Mouse (Mus musculus): Measurements from ENCODE around the gene Csnk1d. TPM values are rescaled to one million over a fixed set of nuclear protein-coding genes. Genes with fewer than 3 reads are reported as not detected.

Gene Csnk1d
- polyA plus RNA-seq (2015; fragmentation: Nextera tagmentation; extraction: Ambion mirVana), result 102 and 106 TPM in 2 replicates

GRCm38 (mm10) chr11:120990951-120991526 lies at the start of gene Csnk1d:
TSS of gene Csnk1d (minus strand) at chr11:120991330.
- H3K27me3 ChIP-seq (ENCODE audit: insufficient read depth, low read length), result no peaks in the 10 kb centered on the region
- H3K4me3 ChIP-seq (replicated peaks; ENCODE audit: low read depth, low read length), result peak within 1 kb of the TSS; percentile 97
- peak within 1 kb of the TSS; percentile 68 for H3K4me2 ChIP-seq (ENCODE audit: low read length)
- ATAC-seq (replicated peaks; ENCODE audit: low FRiP score, low read depth) (peak; percentile 87), DNase-seq (ENCODE audit: low spot score) (peak; percentile 98)
- H3K27ac ChIP-seq, result peak within 1 kb of the TSS; percentile 96
- H3K4me1 ChIP-seq (replicated peaks; ENCODE audit: insufficient read depth, low read length), result peaks cover 20% of the 10 kb centered on the region
- peak within 1 kb of the TSS; percentile 99 for H3K9ac ChIP-seq (ENCODE audit: low read depth, low read length)
- WGBS, result 0% methylated on average over 57 of the region's 59 CpGs
- 0 out of 2 replicates have a peak, but pooled peaks cover 5% of the 10 kb centered on the region for H3K36me3 ChIP-seq (ENCODE audit: insufficient read depth, low read length)
- no peaks in the 10 kb centered on the region for H3K9me3 ChIP-seq (replicated peaks; ENCODE audit: low read length)
- 0 out of 2 replicates have a peak, but pooled peaks have one; percentile 20 for TF ChIP-seq CTCF (IDR thresholded peaks at IDR 0.05; ENCODE audit: low read depth)

- Histone ChIP-seq H3K4me3 (replicated peaks; ENCODE audit: low read depth, low read length) (no peak within 1 kb of the TSS), H3K27ac (no peak within 1 kb of the TSS), H3K36me3 (ENCODE audit: insufficient read depth, low read length) (no peaks in the 10 kb centered on the region), H3K9ac (ENCODE audit: low read depth, low read length) (no peak within 1 kb of the TSS), H3K4me2 (ENCODE audit: low read length) (no peak within 1 kb of the TSS), H3K4me1 (replicated peaks; ENCODE audit: insufficient read depth, low read length) (no peaks in the 10 kb centered on the region), H3K9me3 (replicated peaks; ENCODE audit: low read length) (no peaks in the 10 kb centered on the region), H3K27me3 (ENCODE audit: insufficient read depth, low read length) (no peaks in the 10 kb centered on the region)
- DNase-seq (ENCODE audit: low spot score) (no peak), ATAC-seq (replicated peaks; ENCODE audit: low FRiP score, low read depth) (no peak)
- no peak for TF ChIP-seq CTCF (IDR thresholded peaks at IDR 0.05; ENCODE audit: low read depth)
- 68% methylated on average over 5 of the region's 5 CpGs for WGBS
These were observed 48.2 kb upstream of the Csnk1d start, which contains the start of gene Cd7 for GRCm38 (mm10) chr11:121039302-121039701. TSS of gene Cd7 (minus strand) at chr11:121039418.

- 89% methylated on average over 11 of the region's 11 CpGs for WGBS
- Histone ChIP-seq H3K36me3 (ENCODE audit: insufficient read depth, low read length) (no peaks in the 10 kb centered on the region), H3K4me3 (replicated peaks; ENCODE audit: low read depth, low read length) (no peak overlapping the region), H3K9ac (ENCODE audit: low read depth, low read length) (no peak overlapping the region), H3K4me1 (replicated peaks; ENCODE audit: insufficient read depth, low read length) (no peaks in the 10 kb centered on the region), H3K9me3 (replicated peaks; ENCODE audit: low read length) (no peaks in the 10 kb centered on the region), H3K27ac (no peak overlapping the region), H3K4me2 (ENCODE audit: low read length) (no peak overlapping the region), H3K27me3 (ENCODE audit: insufficient read depth, low read length) (no peaks in the 10 kb centered on the region)
- no peak for TF ChIP-seq CTCF (IDR thresholded peaks at IDR 0.05; ENCODE audit: low read depth)
- no peak for ATAC-seq (replicated peaks; ENCODE audit: low FRiP score, low read depth)
- no peak for DNase-seq (ENCODE audit: low spot score)
These were observed 47.5 kb upstream of the Csnk1d start for GRCm38 (mm10) chr11:121038366-121039240.

GRCm38 (mm10) chr11:121033118-121033517 lies 42.0 kb upstream of the Csnk1d start:
- no peaks in the 10 kb centered on the region for H3K9me3 ChIP-seq (replicated peaks; ENCODE audit: low read length)
- no peak overlapping the region for H3K4me3 ChIP-seq (replicated peaks; ENCODE audit: low read depth, low read length)
- TF ChIP-seq CTCF (IDR thresholded peaks at IDR 0.05; ENCODE audit: low read depth), result no peak
- H3K9ac ChIP-seq (ENCODE audit: low read depth, low read length), result no peak overlapping the region
- ATAC-seq (replicated peaks; ENCODE audit: low FRiP score, low read depth) (no peak), DNase-seq (ENCODE audit: low spot score) (no peak)
- H3K4me1 ChIP-seq (replicated peaks; ENCODE audit: insufficient read depth, low read length), result no peaks in the 10 kb centered on the region
- H3K27ac ChIP-seq, result no peak overlapping the region
- H3K27me3 ChIP-seq (ENCODE audit: insufficient read depth, low read length), result no peaks in the 10 kb centered on the region
- no peak overlapping the region for H3K4me2 ChIP-seq (ENCODE audit: low read length)
- H3K36me3 ChIP-seq (ENCODE audit: insufficient read depth, low read length), result no peaks in the 10 kb centered on the region
- 63% methylated on average over 5 of the region's 5 CpGs for WGBS

- H3K27me3 ChIP-seq (ENCODE audit: insufficient read depth, low read length), result no peaks in the 10 kb centered on the region
- ATAC-seq (replicated peaks; ENCODE audit: low FRiP score, low read depth), result no peak
- TF ChIP-seq CTCF (IDR thresholded peaks at IDR 0.05; ENCODE audit: low read depth), result no peak
- H3K9me3 ChIP-seq (replicated peaks; ENCODE audit: low read length), result no peaks in the 10 kb centered on the region
- no peak for DNase-seq (ENCODE audit: low spot score)
- H3K4me1 ChIP-seq (replicated peaks; ENCODE audit: insufficient read depth, low read length), result no peaks in the 10 kb centered on the region
- no peak overlapping the region for H3K27ac ChIP-seq
- WGBS, result 85% methylated on average over 7 of the region's 7 CpGs
- H3K36me3 ChIP-seq (ENCODE audit: insufficient read depth, low read length), result no peaks in the 10 kb centered on the region
- H3K4me2 ChIP-seq (ENCODE audit: low read length), result no peak overlapping the region
- no peak overlapping the region for H3K9ac ChIP-seq (ENCODE audit: low read depth, low read length)
- no peak overlapping the region for H3K4me3 ChIP-seq (replicated peaks; ENCODE audit: low read depth, low read length)
These were observed 36.1 kb upstream of the Csnk1d start for GRCm38 (mm10) chr11:121027259-121027658.

GRCm38 (mm10) chr11:121024163-121024562 lies 33.0 kb upstream of the Csnk1d start:
- H3K27me3 ChIP-seq (ENCODE audit: insufficient read depth, low read length), result no peaks in the 10 kb centered on the region
- no peak overlapping the region for H3K27ac ChIP-seq
- ATAC-seq (replicated peaks; ENCODE audit: low FRiP score, low read depth) (no peak), DNase-seq (ENCODE audit: low spot score) (no peak)
- no peaks in the 10 kb centered on the region for H3K9me3 ChIP-seq (replicated peaks; ENCODE audit: low read length)
- H3K4me1 ChIP-seq (replicated peaks; ENCODE audit: insufficient read depth, low read length), result no peaks in the 10 kb centered on the region
- 72% methylated on average over 6 of the region's 6 CpGs for WGBS
- no peak overlapping the region for H3K9ac ChIP-seq (ENCODE audit: low read depth, low read length)
- H3K4me3 ChIP-seq (replicated peaks; ENCODE audit: low read depth, low read length), result no peak overlapping the region
- no peak overlapping the region for H3K4me2 ChIP-seq (ENCODE audit: low read length)
- TF ChIP-seq CTCF (IDR thresholded peaks at IDR 0.05; ENCODE audit: low read depth), result no peak
- H3K36me3 ChIP-seq (ENCODE audit: insufficient read depth, low read length), result no peaks in the 10 kb centered on the region
